Mouse (Mus musculus): Measurements from ENCODE around the gene Prpf4. TPM values are rescaled to one million over a fixed set of nuclear protein-coding genes. Genes with fewer than 3 reads are reported as not detected.

Gene Prpf4
- total and polyA plus RNA-seq, 3 experiments, result 26.9 to 37.9 TPM; not detected in 1

GRCm38 (mm10) chr4:62398956-62399355 is 9.6 kb upstream of the Prpf4 start:
- H3K9me3 ChIP-seq (replicated peaks; ENCODE audit: insufficient read depth, low read length), result no peaks in the 10 kb centered on the region
- H3K79me2 ChIP-seq (ENCODE audit: control insufficient read depth, insufficient read depth, low read length, poor library complexity), result peaks cover 10% of the 10 kb centered on the region
- DNase-seq (ENCODE audit: low read depth, low spot score), result no peak
- no peak overlapping the region for H3K27ac ChIP-seq (ENCODE audit: control insufficient read depth, low read depth, low read length)
- no peak overlapping the region for H3K4me3 ChIP-seq (ENCODE audit: control insufficient read depth in 1 of 2, insufficient read depth in 1 of 2, low read depth in 2 of 2, low read length in 2 of 2)
- no peak overlapping the region for H3K9ac ChIP-seq (ENCODE audit: control insufficient read depth, low read depth, low read length, poor library complexity, severe bottlenecking)
- H3K36me3 ChIP-seq (ENCODE audit: control insufficient read depth in 1 of 2, insufficient read depth in 2 of 2, low read length in 2 of 2), result peaks cover 11 to 35% of the 10 kb centered on the region in 2 experiments
- H3K27me3 ChIP-seq (ENCODE audit: control insufficient read depth in 1 of 2, insufficient read depth in 2 of 2, low read length in 2 of 2), result no peaks in the 10 kb centered on the region
- peaks cover 4 to 8% of the 10 kb centered on the region in 2 experiments for H3K4me1 ChIP-seq (ENCODE audit: control insufficient read depth in 1 of 2, insufficient read depth in 2 of 2, low read length in 2 of 2)
- TF ChIP-seq BHLHE40 (IDR thresholded peaks at IDR 0.05; ENCODE audit: borderline replicate concordance, low read depth, low read length), result no peak
- peak; percentile 43; the same call in 1 of the 2 replicates for TF ChIP-seq ZNF384 (IDR thresholded peaks at IDR 0.05; ENCODE audit: low read depth, low read length)

DNA sequence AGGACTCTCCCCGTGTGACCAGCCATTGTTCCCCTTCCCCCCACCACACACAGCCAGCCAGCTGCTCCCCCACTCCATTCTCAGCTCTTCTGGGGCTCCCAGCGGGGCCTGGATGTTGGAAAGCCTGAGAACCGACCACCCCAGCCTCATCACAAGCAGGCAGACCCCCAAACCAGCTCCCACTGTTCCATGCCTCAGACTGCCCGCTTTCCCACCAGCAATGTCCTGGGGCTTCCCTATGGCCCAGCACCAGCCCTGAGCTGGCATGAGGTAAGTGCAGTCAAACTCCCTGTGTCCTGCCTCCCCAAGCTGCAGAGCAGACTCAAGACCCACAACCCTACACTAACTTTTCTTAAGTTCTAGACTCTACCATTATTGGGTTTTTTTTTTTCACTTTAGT is 2.5 kb upstream of the Prpf4 start:
- Histone ChIP-seq H3K9ac (ENCODE audit: control insufficient read depth, low read depth, low read length, poor library complexity, severe bottlenecking) (no peak overlapping the region), H3K36me3 (ENCODE audit: control insufficient read depth in 1 of 2, insufficient read depth in 2 of 2, low read length in 2 of 2) (peaks cover 15 to 16% of the 10 kb centered on the region in 2 experiments), H3K9me3 (replicated peaks; ENCODE audit: insufficient read depth, low read length) (no peaks in the 10 kb centered on the region), H3K4me1 (ENCODE audit: control insufficient read depth in 1 of 2, insufficient read depth in 2 of 2, low read length in 2 of 2) (peaks cover 9 to 13% of the 10 kb centered on the region in 2 experiments; a peak in 3 of 4 replicates), H3K79me2 (ENCODE audit: control insufficient read depth, insufficient read depth, low read length, poor library complexity) (peaks cover 31% of the 10 kb centered on the region), H3K4me3 (ENCODE audit: control insufficient read depth in 1 of 2, insufficient read depth in 1 of 2, low read depth in 2 of 2, low read length in 2 of 2) (no peak overlapping the region), H3K27ac (ENCODE audit: control insufficient read depth, low read depth, low read length) (no peak overlapping the region), H3K27me3 (ENCODE audit: control insufficient read depth in 1 of 2, insufficient read depth in 2 of 2, low read length in 2 of 2) (no peaks in the 10 kb centered on the region)
- DNase-seq (ENCODE audit: low read depth, low spot score), result no peak
- no peak for TF ChIP-seq USF2 (IDR thresholded peaks at IDR 0.05; ENCODE audit: borderline replicate concordance in 1 of 2, insufficient read depth in 1 of 2, low read depth in 1 of 2, low read length in 2 of 2)
- no peak for TF ChIP-seq MAFK (IDR thresholded peaks at IDR 0.05; ENCODE audit: borderline replicate concordance, low read depth, low read length)
- no peak for TF ChIP-seq JUND (IDR thresholded peaks at IDR 0.05; ENCODE audit: low read depth, low read length)
- TF ChIP-seq GABPA (IDR thresholded peaks at IDR 0.05; ENCODE audit: low read depth, low read length), result no peak
- no peak for TF ChIP-seq ZMIZ1 (IDR thresholded peaks at IDR 0.05; ENCODE audit: low read depth, low read length)
- no peak for TF ChIP-seq BHLHE40 (IDR thresholded peaks at IDR 0.05; ENCODE audit: borderline replicate concordance, low read depth, low read length)
- TF ChIP-seq TCF12 (IDR thresholded peaks at IDR 0.05; ENCODE audit: low read depth, low read length), result no peak
- TF ChIP-seq ELF1 (IDR thresholded peaks at IDR 0.05; ENCODE audit: low read depth, low read length), result no peak
- TF ChIP-seq ETS1 (IDR thresholded peaks at IDR 0.05; ENCODE audit: low read depth, low read length), result no peak
- no peak for TF ChIP-seq MAX (IDR thresholded peaks at IDR 0.05; ENCODE audit: low read length)
- no peak for TF ChIP-seq CHD2 (IDR thresholded peaks at IDR 0.05; ENCODE audit: low read length)
- no peak for TF ChIP-seq USF1 (IDR thresholded peaks at IDR 0.05; ENCODE audit: low read depth, low read length)
- TF ChIP-seq CHD1 (IDR thresholded peaks at IDR 0.05; ENCODE audit: low read depth, low read length), result no peak
- TF ChIP-seq TAL1 (IDR thresholded peaks at IDR 0.05; ENCODE audit: low read length), result no peak
- TF ChIP-seq MAZ (IDR thresholded peaks at IDR 0.05; ENCODE audit: low read depth, low read length), result no peak
- no peak for TF ChIP-seq KAT2A (conservative IDR thresholded peaks at IDR 0.05; ENCODE audit: low read depth, low read length)
- TF ChIP-seq CTCF (IDR thresholded peaks at IDR 0.05 in 2 of 3, conservative IDR thresholded peaks at IDR 0.05 in 1 of 3; ENCODE audit: control insufficient read depth in 1 of 3, insufficient read depth in 1 of 3, low read depth in 2 of 3, low read length in 3 of 3, poor library complexity in 1 of 3, severe bottlenecking in 1 of 3), result no peak

Measured in MEL (cell line).